Mouse (Mus musculus) 3134 (cell line): ENCODE measurements at regions not wholly inside any gene's neighbourhood (a gene's known extent, or its start where the extent isn't known, plus 50 kb on each side); places are given as distances from the start of the nearest gene placed in this dataset.
A peak's percentile ranks its signal among the peaks of the same experiment; 100 is the strongest.
"Not testable (repeated sequence)": the region's sequence is repeated elsewhere in the genome, so short reads cannot be mapped to it uniquely, and the experiment has no call there.

Experiments used
- DNase-seq: peaks from one replicate; pipeline ENCODE4 v3.0.0-alpha.2; 2011; ENCODE audit warnings: low spot score; ENCODE audit not compliant: insufficient read length; ENCODE audit errors: extremely low read depth

DNA sequence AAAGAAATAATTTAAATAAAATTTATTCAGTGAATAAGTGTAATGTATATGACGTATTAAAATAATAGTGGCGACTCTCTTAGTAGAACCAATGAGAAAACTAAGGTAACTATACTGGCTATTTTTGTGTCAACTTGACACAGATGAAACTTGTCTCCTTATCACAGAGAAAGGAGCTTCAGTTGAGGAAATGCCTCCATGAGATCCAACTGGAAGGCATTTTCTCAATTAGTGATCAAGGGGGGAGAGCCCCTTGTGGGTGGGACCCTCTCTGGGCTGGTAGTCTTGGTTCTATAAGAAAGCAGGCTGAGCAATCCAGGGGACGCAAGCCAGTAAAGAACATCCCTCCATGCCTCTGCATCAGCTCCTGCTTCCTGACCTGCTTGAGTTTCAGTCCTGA, 73.1 kb upstream of the Rnpc3 start:
- DNase-seq = not testable (repeated sequence)

DNA sequence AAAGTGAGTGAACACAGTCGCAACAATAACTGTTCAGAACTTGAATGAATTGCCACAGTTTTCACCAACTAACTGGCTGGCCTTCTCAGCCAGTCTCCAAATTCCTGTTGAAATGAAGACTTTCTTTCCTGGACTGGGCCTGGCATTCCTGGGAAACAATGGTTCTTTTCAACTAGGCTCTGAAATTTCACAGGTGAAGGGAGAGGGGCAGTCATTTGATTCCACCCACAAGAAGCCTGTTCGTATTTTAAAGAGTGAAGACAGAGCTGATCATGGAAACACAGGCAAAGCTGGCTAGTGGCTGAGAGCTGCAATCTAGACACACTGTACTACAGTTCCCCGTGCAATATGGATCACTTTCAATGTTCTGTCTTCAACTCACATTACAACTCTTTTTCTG, 69.1 kb upstream of the Rnpc3 start:
- no peak for DNase-seq

DNA sequence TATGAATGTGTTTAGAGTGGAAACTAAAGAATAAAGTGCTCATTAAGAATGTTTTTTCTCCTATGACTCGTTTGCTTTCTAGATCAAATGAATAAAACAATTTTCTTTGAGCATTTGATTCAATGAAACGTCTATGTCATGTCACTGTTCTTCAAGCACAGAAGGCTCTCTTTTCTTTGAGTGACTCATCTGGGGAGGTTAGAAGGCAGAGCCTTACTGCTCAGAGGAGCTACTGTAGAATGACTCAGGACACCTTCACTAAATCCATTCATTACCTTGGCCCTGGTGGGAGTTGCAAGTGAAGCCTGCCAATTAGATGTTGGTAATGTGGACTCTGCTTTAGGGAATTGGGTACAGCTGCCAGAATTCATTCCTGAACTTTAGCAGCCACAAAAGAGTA, 67.5 kb upstream of the Rnpc3 start:
- peak; percentile 1 for DNase-seq

DNA sequence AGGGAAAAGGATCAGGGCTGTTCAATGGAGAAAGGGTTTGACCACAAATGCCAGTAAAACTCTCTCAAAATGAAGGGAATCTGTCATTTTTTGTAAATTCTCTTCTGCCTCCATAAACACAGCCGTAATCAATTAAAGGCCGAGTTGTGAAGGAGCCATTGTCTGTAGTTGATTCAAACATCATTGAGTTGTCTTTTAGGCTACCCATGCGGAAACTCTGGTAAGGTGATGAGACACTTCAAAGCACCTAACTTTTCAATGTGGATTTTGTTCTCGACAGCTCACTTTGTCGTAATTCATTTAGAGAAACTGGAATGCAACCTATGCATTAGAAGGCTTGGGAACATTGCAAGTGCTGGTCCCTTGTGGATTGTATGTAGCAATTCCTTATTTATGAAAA, 66.6 kb upstream of the Rnpc3 start:
- no peak for DNase-seq
